Mouse (Mus musculus) stomach, postnatal 0 days (tissue): ENCODE measurements around the gene Adrb1. TPM values are rescaled to one million over a fixed set of nuclear protein-coding genes. Genes with fewer than 3 reads are reported as not detected.

ENCODE experiments used
- ATAC-seq: fragments of 200-750 bp; cut with Nextera tagmentation; 2 replicates; pipeline ENCODE4 v1.8.0; 2017; ENCODE audit not compliant: low FRiP score, low TSS enrichment
- DNase-seq: peaks from one replicate; pipeline ENCODE4 v3.0.0-alpha.2; 2016; ENCODE audit warnings: low spot score
- H3K27ac ChIP-seq: fragments of 300-500 bp; sonication (generic); replicated peaks from 2 replicates; pipeline ENCODE4 v1.5.1; 2014; ENCODE audit warnings: mild to moderate bottlenecking, control low read depth
- H3K27me3 ChIP-seq: fragments of 300-500 bp; sonication (generic); 2 replicates; pipeline ENCODE4 v1.6.1; 2014; ENCODE audit warnings: low read length; ENCODE audit not compliant: control insufficient read depth, insufficient read depth
- H3K36me3 ChIP-seq: fragments of 300-500 bp; sonication (generic); 2 replicates; pipeline ENCODE4 v1.6.1; 2014; ENCODE audit warnings: low read length, mixed read lengths; ENCODE audit not compliant: control insufficient read depth, insufficient read depth
- H3K4me1 ChIP-seq: fragments of 300-500 bp; sonication (generic); replicated peaks from 2 replicates; pipeline ENCODE4 v1.6.1; 2014; ENCODE audit warnings: antibody characterized with exemption; ENCODE audit not compliant: control insufficient read depth, insufficient read depth
- H3K4me2 ChIP-seq: fragments of 300-500 bp; sonication (generic); replicated peaks from 2 replicates; pipeline ENCODE4 v1.6.1; 2014; ENCODE audit warnings: low read depth, mild to moderate bottlenecking, control low read depth, moderate library complexity
- H3K4me3 ChIP-seq: fragments of 300-500 bp; sonication (generic); 2 replicates; pipeline ENCODE4 v1.5.1; 2014; ENCODE audit warnings: low read depth, low read length, control low read depth
- H3K9ac ChIP-seq: fragments of 300-500 bp; sonication (generic); 2 replicates; pipeline ENCODE4 v1.6.1; 2014; ENCODE audit warnings: mild to moderate bottlenecking, low read length, control low read depth, mixed read lengths
- H3K9me3 ChIP-seq: fragments of 300-500 bp; sonication (generic); 2 replicates; pipeline ENCODE4 v1.6.1; 2016; ENCODE audit warnings: low read length; ENCODE audit not compliant: control insufficient read depth
- CTCF ChIP-seq: IDR thresholded peaks from 2 replicates; pipeline ENCODE4 v1.5.1; 2016; ENCODE audit warnings: antibody characterized with exemption, low read depth, mild to moderate bottlenecking, moderate library complexity
- EP300 ChIP-seq: optimal IDR thresholded peaks from 2 replicates; pipeline ENCODE3; 2016; ENCODE audit warnings: antibody characterized with exemption
- WGBS: fragments of 180-500 bp; shearing (Covaris S2); extraction: QIAGEN DNeasy Blood & Tissue Kit; methylation state at CpG from one replicate; pipeline ENCODE4 v1.1.7; 2014; 5-methylcytosine and 5-hydroxymethylcytosine counted together
- polyA plus RNA-seq: library from polyadenylated mRNA; unstranded; fragments of >200 nt; fragmentation: Nextera tagmentation; extraction: Ambion mirVana; gene quantifications from 2 replicates; pipeline ENCODE4 v1.2.1, GENCODE M21; 2015

Gene Adrb1
- polyA plus RNA-seq, 1 experiment from 2014 or later, result 0.45 TPM

DNA sequence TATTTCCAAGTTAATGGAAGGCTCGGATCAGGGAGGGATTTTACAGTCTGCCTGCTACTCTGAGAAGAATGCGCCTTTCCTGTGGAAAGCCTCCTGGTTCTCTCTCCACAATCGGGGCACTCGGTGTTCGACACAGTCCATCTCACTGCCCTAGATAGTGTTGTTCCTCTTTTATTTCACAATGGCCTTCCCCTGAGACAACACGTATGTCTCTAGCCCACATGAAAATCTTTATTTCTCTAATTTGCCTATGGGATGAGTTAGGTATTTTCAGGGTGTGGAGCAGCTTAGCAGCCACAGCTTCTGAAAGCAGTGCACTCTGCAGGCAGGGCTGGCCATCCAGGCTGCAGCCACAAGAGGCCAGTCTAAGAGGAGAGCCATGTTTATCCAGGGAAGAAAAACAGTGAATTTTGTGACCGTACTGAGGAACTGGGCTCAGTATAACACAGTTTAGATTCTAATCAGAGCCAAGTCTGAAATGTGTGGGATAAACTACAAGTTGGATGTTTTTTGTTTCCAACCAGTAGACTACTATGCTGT is 12.1 kb downstream of the Adrb1 start:
- Histone ChIP-seq H3K27me3 (no peaks in the 10 kb centered on the region), H3K9me3 (no peaks in the 10 kb centered on the region), H3K9ac (no peak overlapping the region), H3K36me3 (no peaks in the 10 kb centered on the region), H3K4me3 (no peak overlapping the region), H3K27ac (no peak overlapping the region), H3K4me1 (no peaks in the 10 kb centered on the region; the same call in 1 of the 2 replicates), H3K4me2 (no peak overlapping the region)
- peak; percentile 56 for TF ChIP-seq CTCF
- TF ChIP-seq EP300, result no peak
- ATAC-seq (no peak), DNase-seq (no peak)
- 66% methylated on average over 7 of the region's 7 CpGs for WGBS

DNA sequence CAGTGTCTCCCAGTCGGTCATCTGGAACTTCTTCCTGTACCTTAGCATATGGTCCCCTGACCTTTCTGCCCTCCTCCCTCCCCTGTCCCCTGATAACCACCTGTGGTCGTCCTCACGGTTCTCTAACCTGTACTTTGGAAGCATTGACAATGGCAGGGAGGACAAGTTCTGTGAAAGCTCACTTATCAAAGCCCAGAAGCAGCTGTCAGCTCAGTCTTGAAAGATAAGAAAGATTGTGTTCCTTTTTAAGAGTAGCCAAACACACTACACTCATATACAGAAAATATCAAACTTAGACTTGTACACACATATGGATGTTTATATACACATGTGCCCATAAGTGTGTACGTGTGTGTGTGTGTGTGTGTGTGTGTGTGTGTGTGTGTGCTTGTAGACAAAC is 13.7 kb downstream of the Adrb1 start:
- H3K27ac ChIP-seq, result no peak overlapping the region
- WGBS, result 34% methylated on average over 4 of the region's 4 CpGs
- no peak overlapping the region for H3K4me3 ChIP-seq
- no peaks in the 10 kb centered on the region for H3K27me3 ChIP-seq
- no peak overlapping the region for H3K9ac ChIP-seq
- H3K4me1 ChIP-seq, result no peaks in the 10 kb centered on the region; the same call in 1 of the 2 replicates
- DNase-seq, result no peak
- ATAC-seq, result no peak
- H3K9me3 ChIP-seq, result no peaks in the 10 kb centered on the region
- H3K36me3 ChIP-seq, result no peaks in the 10 kb centered on the region
- TF ChIP-seq CTCF, result no peak
- TF ChIP-seq EP300, result no peak
- H3K4me2 ChIP-seq, result no peak overlapping the region

DNA sequence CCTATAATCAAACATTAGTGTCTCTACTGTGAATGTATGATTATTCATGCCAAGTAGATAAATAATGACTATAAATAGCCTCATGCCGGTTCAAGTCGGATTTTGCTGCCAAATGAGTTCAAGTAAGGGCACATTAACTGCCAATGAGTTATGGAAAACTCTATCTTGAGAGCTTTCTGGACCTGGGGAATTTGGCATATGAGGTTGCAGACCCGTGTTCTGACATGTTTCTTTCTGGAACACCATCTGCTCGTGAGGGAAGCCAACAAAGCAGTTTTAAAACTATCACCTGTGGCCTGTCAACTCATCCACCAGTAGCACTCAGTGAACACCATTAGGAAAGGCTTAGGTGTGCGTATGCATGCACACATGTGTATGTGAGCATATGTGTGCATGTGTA is 14.3 kb downstream of the Adrb1 start:
- no peak overlapping the region for H3K27ac ChIP-seq
- DNase-seq (no peak), ATAC-seq (no peak)
- TF ChIP-seq EP300 (no peak), CTCF (no peak)
- H3K4me3 ChIP-seq, result no peak overlapping the region
- 31% methylated on average over 5 of the region's 5 CpGs for WGBS
- no peaks in the 10 kb centered on the region for H3K27me3 ChIP-seq
- no peak overlapping the region for H3K4me2 ChIP-seq
- no peak overlapping the region for H3K9ac ChIP-seq
- H3K36me3 ChIP-seq, result no peaks in the 10 kb centered on the region
- no peaks in the 10 kb centered on the region for H3K9me3 ChIP-seq
- H3K4me1 ChIP-seq, result no peaks in the 10 kb centered on the region; the same call in 1 of the 2 replicates

DNA sequence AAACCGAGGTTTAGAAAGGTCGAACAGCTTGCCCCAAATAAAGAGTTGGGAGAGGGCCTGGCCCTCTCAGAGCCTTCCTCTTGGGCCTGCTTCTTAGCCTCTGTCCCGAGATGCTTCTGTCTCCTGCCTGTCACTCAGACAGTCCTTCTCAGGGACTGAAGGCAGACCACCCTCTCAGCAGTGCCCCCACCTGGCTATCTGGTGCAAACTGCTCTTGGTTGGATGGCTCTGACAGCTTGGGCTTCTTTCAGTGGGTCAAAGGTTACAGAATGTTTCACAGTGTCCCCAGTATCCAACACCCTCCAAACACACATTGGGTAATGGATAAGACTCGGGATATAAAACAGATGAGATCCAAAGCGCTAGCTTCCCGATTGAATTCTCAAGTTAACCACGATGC is 23.1 kb downstream of the Adrb1 start:
- no peak for DNase-seq
- Histone ChIP-seq H3K36me3 (no peaks in the 10 kb centered on the region), H3K4me1 (no peaks in the 10 kb centered on the region), H3K27me3 (no peaks in the 10 kb centered on the region), H3K27ac (no peak overlapping the region), H3K9me3 (no peaks in the 10 kb centered on the region), H3K4me3 (no peak overlapping the region), H3K4me2 (no peak overlapping the region), H3K9ac (no peak overlapping the region)
- TF ChIP-seq CTCF (0 out of 2 replicates have a peak, but pooled peaks have one; percentile 27), EP300 (no peak)
- WGBS, result 79% methylated on average over 7 of the region's 7 CpGs
- ATAC-seq, result no peak

DNA sequence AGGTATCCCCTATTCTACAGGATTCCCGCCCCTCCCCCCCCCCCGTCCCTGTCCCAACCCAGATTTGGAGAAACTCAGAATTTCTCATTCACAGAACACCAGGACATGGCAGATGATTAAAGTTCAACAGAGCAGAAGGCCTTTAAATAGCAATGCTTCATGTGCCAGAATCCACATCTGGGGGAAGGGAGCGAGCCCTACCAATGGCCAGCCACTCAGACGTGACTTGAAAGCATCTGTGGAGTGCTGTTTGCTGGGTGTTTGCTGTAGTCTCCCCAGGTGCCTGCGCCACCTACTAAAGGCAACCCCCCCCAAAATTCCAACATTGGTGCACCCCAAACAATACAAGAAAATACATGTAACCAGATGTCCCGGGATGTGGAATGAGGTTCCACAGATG is 23.5 kb downstream of the Adrb1 start:
- no peaks in the 10 kb centered on the region for H3K9me3 ChIP-seq
- no peaks in the 10 kb centered on the region for H3K4me1 ChIP-seq
- H3K27ac ChIP-seq, result no peak overlapping the region
- WGBS, result 87% methylated on average over 6 of the region's 6 CpGs
- H3K27me3 ChIP-seq, result no peaks in the 10 kb centered on the region
- H3K36me3 ChIP-seq, result no peaks in the 10 kb centered on the region
- DNase-seq, result no peak
- H3K4me2 ChIP-seq, result no peak overlapping the region
- TF ChIP-seq CTCF (no peak), EP300 (no peak)
- no peak overlapping the region for H3K9ac ChIP-seq
- ATAC-seq, result no peak
- H3K4me3 ChIP-seq, result no peak overlapping the region

DNA sequence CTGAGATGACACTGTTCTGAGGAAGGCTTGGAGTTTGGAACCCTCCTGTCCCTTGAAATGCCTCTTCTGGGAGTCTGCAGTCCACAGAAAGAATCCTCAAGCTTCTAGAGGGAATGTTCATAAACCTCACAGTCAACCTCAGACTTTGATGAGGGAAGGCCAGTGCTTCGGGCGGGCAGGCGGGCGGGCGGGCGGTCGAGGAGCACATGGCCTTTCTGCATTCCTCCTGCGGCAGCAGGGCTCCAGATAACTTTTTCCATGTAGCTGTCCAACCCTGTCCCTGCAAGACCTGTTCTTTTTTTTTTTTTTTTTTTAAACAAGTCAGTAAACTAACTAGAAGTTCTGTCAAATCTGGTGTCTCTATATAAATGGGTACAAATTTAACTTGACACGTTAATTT is 24.6 kb downstream of the Adrb1 start:
- H3K36me3 ChIP-seq, result no peaks in the 10 kb centered on the region
- WGBS, result 85% methylated on average over 9 of the region's 9 CpGs

More for the DNA sequence above, 24.6 kb downstream of the Adrb1 start:
- DNase-seq (no peak), ATAC-seq (no peak)
- Histone ChIP-seq H3K9ac (no peak overlapping the region), H3K9me3 (no peaks in the 10 kb centered on the region), H3K4me1 (no peaks in the 10 kb centered on the region), H3K27me3 (no peaks in the 10 kb centered on the region), H3K4me3 (no peak overlapping the region), H3K4me2 (no peak overlapping the region), H3K27ac (no peak overlapping the region)
- TF ChIP-seq EP300 (no peak), CTCF (no peak)
